Mouse (Mus musculus): ENCODE results near the gene Lrtm2. TPM values are rescaled to one million over a fixed set of nuclear protein-coding genes. Genes with fewer than 3 reads are reported as not detected.
A peak's percentile ranks its signal among the peaks of the same experiment; 100 is the strongest.

Lrtm2 gene
- polyA plus RNA-seq, 1 experiment from 2014 or later, result 0.25 TPM

- Histone ChIP-seq H3K27ac (no peak overlapping the region), H3K36me3 (ENCODE audit: insufficient read depth, low read length) (no peaks in the 10 kb centered on the region), H3K4me2 (ENCODE audit: low read length) (no peak overlapping the region), H3K9me3 (replicated peaks; ENCODE audit: low read length) (no peaks in the 10 kb centered on the region), H3K4me1 (replicated peaks; ENCODE audit: insufficient read depth, low read length) (no peaks in the 10 kb centered on the region), H3K27me3 (ENCODE audit: insufficient read depth, low read length) (no peaks in the 10 kb centered on the region; the same call in 1 of the 2 replicates), H3K4me3 (replicated peaks; ENCODE audit: low read depth, low read length) (no peak overlapping the region), H3K9ac (ENCODE audit: low read depth, low read length) (no peak overlapping the region)
- DNase-seq (ENCODE audit: low spot score) (no peak), ATAC-seq (replicated peaks; ENCODE audit: low FRiP score, low read depth) (no peak)
- no peak for TF ChIP-seq CTCF (IDR thresholded peaks at IDR 0.05; ENCODE audit: low read depth)
- WGBS, result 71% methylated on average over 3 of the region's 3 CpGs
Observed at GRCm38 (mm10) chr6:119313096-119313495, 17.5 kb downstream of the Lrtm2 start.

- no peaks in the 10 kb centered on the region for H3K36me3 ChIP-seq (ENCODE audit: insufficient read depth, low read length)
- H3K4me2 ChIP-seq (ENCODE audit: low read length), result no peak overlapping the region
- no peaks in the 10 kb centered on the region for H3K4me1 ChIP-seq (replicated peaks; ENCODE audit: insufficient read depth, low read length)
- WGBS, result 82% methylated on average over 6 of the region's 6 CpGs
- H3K9ac ChIP-seq (ENCODE audit: low read depth, low read length), result no peak overlapping the region
- no peaks in the 10 kb centered on the region for H3K9me3 ChIP-seq (replicated peaks; ENCODE audit: low read length)
- no peak for TF ChIP-seq CTCF (IDR thresholded peaks at IDR 0.05; ENCODE audit: low read depth)
- no peak for DNase-seq (ENCODE audit: low spot score)
- H3K27ac ChIP-seq, result no peak overlapping the region
- H3K4me3 ChIP-seq (replicated peaks; ENCODE audit: low read depth, low read length), result no peak overlapping the region
- ATAC-seq (replicated peaks; ENCODE audit: low FRiP score, low read depth), result no peak
- no peaks in the 10 kb centered on the region; the same call in 1 of the 2 replicates for H3K27me3 ChIP-seq (ENCODE audit: insufficient read depth, low read length)
Observed at GRCm38 (mm10) chr6:119312381-119312780, 18.2 kb downstream of the Lrtm2 start.

DNA sequence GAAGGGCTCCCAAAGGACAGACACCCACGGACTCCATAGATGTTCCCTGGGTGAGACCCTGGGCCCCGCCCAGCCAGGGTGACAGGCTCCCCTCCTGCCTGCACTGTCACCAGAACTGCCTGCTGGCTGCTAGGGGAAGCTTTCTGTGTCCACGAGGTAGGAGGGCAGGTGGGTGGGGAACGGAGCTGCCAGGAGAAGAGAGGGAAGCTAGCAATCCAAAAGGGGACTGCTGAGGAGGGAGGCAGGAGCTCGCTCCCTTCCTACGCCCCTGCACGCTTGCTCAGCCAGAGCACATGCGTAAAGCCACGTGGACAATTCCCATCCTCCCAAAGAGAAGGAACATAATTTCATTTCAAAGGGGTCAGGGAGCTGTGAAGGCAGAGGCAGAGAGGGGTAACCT is 20.4 kb downstream of the Lrtm2 start:
- H3K4me2 ChIP-seq (ENCODE audit: low read length), result no peak overlapping the region
- 41% methylated on average over 9 of the region's 9 CpGs for WGBS
- no peak for DNase-seq (ENCODE audit: low spot score)
- no peaks in the 10 kb centered on the region for H3K4me1 ChIP-seq (replicated peaks; ENCODE audit: insufficient read depth, low read length)
- no peak for ATAC-seq (replicated peaks; ENCODE audit: low FRiP score, low read depth)
- no peaks in the 10 kb centered on the region for H3K9me3 ChIP-seq (replicated peaks; ENCODE audit: low read length)
- no peak overlapping the region for H3K27ac ChIP-seq
- H3K27me3 ChIP-seq (ENCODE audit: insufficient read depth, low read length), result no peaks in the 10 kb centered on the region; the same call in 1 of the 2 replicates
- no peak overlapping the region for H3K9ac ChIP-seq (ENCODE audit: low read depth, low read length)
- TF ChIP-seq CTCF (IDR thresholded peaks at IDR 0.05; ENCODE audit: low read depth), result no peak
- no peaks in the 10 kb centered on the region for H3K36me3 ChIP-seq (ENCODE audit: insufficient read depth, low read length)
- no peak overlapping the region for H3K4me3 ChIP-seq (replicated peaks; ENCODE audit: low read depth, low read length)

DNA sequence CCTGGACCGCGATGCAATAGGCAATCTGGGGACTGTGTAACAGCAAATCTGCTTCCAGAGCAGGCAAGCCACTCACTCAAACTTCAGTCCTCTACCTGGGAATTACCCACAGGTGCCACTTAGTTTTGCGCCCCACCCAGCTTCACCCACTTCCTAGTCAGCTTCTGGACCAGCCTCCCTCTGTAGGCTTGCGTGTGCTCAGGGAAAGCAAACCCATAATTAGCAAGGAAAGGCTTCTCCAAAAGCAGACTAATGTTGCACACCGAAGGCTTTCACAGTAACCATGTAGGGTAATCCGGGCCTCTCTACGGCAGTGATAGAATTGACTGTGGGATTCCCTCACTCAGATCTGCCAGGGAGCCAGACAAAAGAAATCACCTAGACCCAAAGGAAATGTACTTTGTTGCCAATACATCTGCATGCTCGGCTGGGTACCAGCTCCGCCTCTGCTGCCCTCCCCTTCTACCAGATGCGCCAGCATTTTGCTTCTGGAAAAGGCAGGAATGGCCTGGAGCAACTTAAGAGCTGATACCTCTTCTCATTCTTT is 22.6 kb downstream of the Lrtm2 start:
- no peak overlapping the region for H3K4me2 ChIP-seq (ENCODE audit: low read length)
- DNase-seq (ENCODE audit: low spot score) (no peak), ATAC-seq (replicated peaks; ENCODE audit: low FRiP score, low read depth) (no peak)
- H3K9ac ChIP-seq (ENCODE audit: low read depth, low read length), result no peak overlapping the region
- WGBS, result 54% methylated on average over 10 of the region's 10 CpGs
- no peaks in the 10 kb centered on the region for H3K9me3 ChIP-seq (replicated peaks; ENCODE audit: low read length)
- no peaks in the 10 kb centered on the region; the same call in 1 of the 2 replicates for H3K27me3 ChIP-seq (ENCODE audit: insufficient read depth, low read length)
- no peak overlapping the region for H3K4me3 ChIP-seq (replicated peaks; ENCODE audit: low read depth, low read length)
- no peak for TF ChIP-seq CTCF (IDR thresholded peaks at IDR 0.05; ENCODE audit: low read depth)
- no peaks in the 10 kb centered on the region for H3K4me1 ChIP-seq (replicated peaks; ENCODE audit: insufficient read depth, low read length)
- H3K27ac ChIP-seq, result no peak overlapping the region
- no peaks in the 10 kb centered on the region for H3K36me3 ChIP-seq (ENCODE audit: insufficient read depth, low read length)

- no peaks in the 10 kb centered on the region for H3K27me3 ChIP-seq (ENCODE audit: insufficient read depth, low read length)
- H3K36me3 ChIP-seq (ENCODE audit: insufficient read depth, low read length), result no peaks in the 10 kb centered on the region
- no peak overlapping the region for H3K27ac ChIP-seq
- ATAC-seq (replicated peaks; ENCODE audit: low FRiP score, low read depth) (no peak), DNase-seq (ENCODE audit: low spot score) (no peak)
- no peak overlapping the region for H3K4me2 ChIP-seq (ENCODE audit: low read length)
- no peak overlapping the region for H3K9ac ChIP-seq (ENCODE audit: low read depth, low read length)
- 87% methylated on average over 6 of the region's 6 CpGs for WGBS
- no peak overlapping the region for H3K4me3 ChIP-seq (replicated peaks; ENCODE audit: low read depth, low read length)
- no peak for TF ChIP-seq CTCF (IDR thresholded peaks at IDR 0.05; ENCODE audit: low read depth)
- H3K4me1 ChIP-seq (replicated peaks; ENCODE audit: insufficient read depth, low read length), result no peaks in the 10 kb centered on the region
- H3K9me3 ChIP-seq (replicated peaks; ENCODE audit: low read length), result no peaks in the 10 kb centered on the region
Observed at GRCm38 (mm10) chr6:119303331-119303730, 27.2 kb downstream of the Lrtm2 start.

GRCm38 (mm10) chr6:119301310-119301709 is 29.3 kb downstream of the Lrtm2 start:
- H3K4me3 ChIP-seq (replicated peaks; ENCODE audit: low read depth, low read length), result no peak overlapping the region
- DNase-seq (ENCODE audit: low spot score) (no peak), ATAC-seq (replicated peaks; ENCODE audit: low FRiP score, low read depth) (no peak)
- no peak overlapping the region for H3K4me2 ChIP-seq (ENCODE audit: low read length)
- 95% methylated on average over 3 of the region's 3 CpGs for WGBS
- no peak for TF ChIP-seq CTCF (IDR thresholded peaks at IDR 0.05; ENCODE audit: low read depth)
- H3K27me3 ChIP-seq (ENCODE audit: insufficient read depth, low read length), result no peaks in the 10 kb centered on the region
- no peaks in the 10 kb centered on the region for H3K9me3 ChIP-seq (replicated peaks; ENCODE audit: low read length)
- no peak overlapping the region for H3K27ac ChIP-seq
- no peaks in the 10 kb centered on the region for H3K36me3 ChIP-seq (ENCODE audit: insufficient read depth, low read length)
- no peak overlapping the region for H3K9ac ChIP-seq (ENCODE audit: low read depth, low read length)
- H3K4me1 ChIP-seq (replicated peaks; ENCODE audit: insufficient read depth, low read length), result no peaks in the 10 kb centered on the region

DNA sequence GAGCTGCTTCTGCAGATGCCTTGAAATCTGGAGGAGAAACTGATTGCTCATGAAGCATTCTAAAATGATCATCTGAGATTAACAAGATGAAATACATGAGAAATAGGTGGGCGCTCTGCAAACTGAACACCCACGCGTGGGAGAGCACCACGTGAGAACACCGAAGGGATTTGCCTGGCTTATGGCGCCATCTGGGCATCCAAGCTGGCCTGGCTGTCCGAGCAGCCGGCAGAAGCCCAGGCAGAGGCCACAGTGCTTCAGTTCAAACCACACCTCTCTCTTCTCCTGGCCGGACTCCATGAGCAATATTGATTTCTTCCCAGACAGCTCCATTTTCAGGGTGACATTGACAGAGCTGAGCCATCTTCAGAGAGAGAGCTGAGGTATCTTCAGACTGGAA is 49.8 kb downstream of the Lrtm2 start:
- Histone ChIP-seq H3K36me3 (ENCODE audit: insufficient read depth, low read length) (no peaks in the 10 kb centered on the region), H3K9ac (ENCODE audit: low read depth, low read length) (no peak overlapping the region), H3K4me2 (ENCODE audit: low read length) (no peak overlapping the region), H3K9me3 (replicated peaks; ENCODE audit: low read length) (no peaks in the 10 kb centered on the region), H3K4me1 (replicated peaks; ENCODE audit: insufficient read depth, low read length) (no peaks in the 10 kb centered on the region), H3K27ac (no peak overlapping the region), H3K27me3 (ENCODE audit: insufficient read depth, low read length) (no peaks in the 10 kb centered on the region), H3K4me3 (replicated peaks; ENCODE audit: low read depth, low read length) (no peak overlapping the region)
- TF ChIP-seq CTCF (IDR thresholded peaks at IDR 0.05; ENCODE audit: low read depth), result peak; percentile 5; the same call in 1 of the 2 replicates
- ATAC-seq (replicated peaks; ENCODE audit: low FRiP score, low read depth), result no peak
- WGBS, result 56% methylated on average over 9 of the region's 9 CpGs
- no peak for DNase-seq (ENCODE audit: low spot score)
